Mouse (Mus musculus): Measurements from ENCODE around the gene D13Ertd608e. TPM values are rescaled to one million over a fixed set of nuclear protein-coding genes. Genes with fewer than 3 reads are reported as not detected.
"Not testable (repeated sequence)": the region's sequence is repeated elsewhere in the genome, so short reads cannot be mapped to it uniquely, and the experiment has no call there.

Gene D13Ertd608e
- not detected in 2 replicates for polyA plus RNA-seq (2014; fragmentation: Nextera tagmentation; extraction: Ambion mirVana)

DNA sequence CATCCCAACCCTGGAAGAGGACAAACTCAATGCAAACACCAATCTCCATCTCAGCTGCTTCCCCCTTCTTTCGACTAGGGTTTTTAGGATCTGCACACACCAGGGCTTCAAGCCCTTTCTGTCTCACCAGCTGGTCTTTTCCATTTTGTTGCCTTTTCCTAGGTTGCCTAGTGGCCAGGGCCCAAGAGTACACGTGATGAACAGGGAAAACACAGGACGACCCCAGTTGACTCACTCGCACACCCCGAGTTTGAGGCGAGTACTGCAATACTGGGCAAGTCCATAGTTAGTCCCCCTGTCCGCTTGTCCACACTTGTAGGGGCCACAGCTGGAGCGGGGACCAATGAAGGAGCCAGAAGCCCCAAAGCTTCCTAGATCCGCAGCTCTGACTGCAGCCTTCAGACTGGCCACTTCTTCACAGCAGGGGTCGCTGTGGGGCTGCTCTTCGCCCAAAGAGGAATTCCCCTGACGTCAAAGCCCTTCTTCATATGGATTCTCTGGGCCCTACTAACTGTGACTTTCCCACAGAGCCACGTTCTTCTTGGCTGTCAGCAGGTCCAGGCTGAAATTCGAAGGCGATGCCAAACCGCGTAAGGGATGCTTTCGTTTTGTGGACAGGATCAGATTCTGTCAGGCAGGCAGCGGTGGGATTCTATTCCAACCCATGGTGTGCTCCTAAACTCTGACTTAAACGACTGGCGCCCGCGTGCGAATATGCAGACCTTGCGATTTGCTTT is at the start of gene D13Ertd608e:
D13Ertd608e (plus strand) TSS at position 687 of the 737 bp plus-strand sequence.
- peak within 1 kb of the TSS; percentile 40 for H3K4me2 ChIP-seq (ENCODE audit: low read depth, low read length)
- peak within 1 kb of the TSS; percentile 18 for H3K4me3 ChIP-seq (ENCODE audit: low read depth, low read length)
- H3K27me3 ChIP-seq (replicated peaks; ENCODE audit: control insufficient read depth, insufficient read depth, low read length); H3K9me3 ChIP-seq (ENCODE audit: control insufficient read depth, low read length); H3K27ac ChIP-seq (replicated peaks; ENCODE audit: low read depth, low read length); H3K36me3 ChIP-seq (ENCODE audit: control insufficient read depth, insufficient read depth, low read length); H3K9ac ChIP-seq (ENCODE audit: low read depth, low read length); H3K4me1 ChIP-seq (ENCODE audit: control insufficient read depth, insufficient read depth, low read length): not testable (repeated sequence)
- WGBS: 19% methylated on average over 17 of the region's 25 CpGs
- peak; percentile 53; the same call in 1 of the 2 replicates for ATAC-seq (ENCODE audit: low read depth)
- DNase-seq (ENCODE audit: low spot score): peak; percentile 41

DNA sequence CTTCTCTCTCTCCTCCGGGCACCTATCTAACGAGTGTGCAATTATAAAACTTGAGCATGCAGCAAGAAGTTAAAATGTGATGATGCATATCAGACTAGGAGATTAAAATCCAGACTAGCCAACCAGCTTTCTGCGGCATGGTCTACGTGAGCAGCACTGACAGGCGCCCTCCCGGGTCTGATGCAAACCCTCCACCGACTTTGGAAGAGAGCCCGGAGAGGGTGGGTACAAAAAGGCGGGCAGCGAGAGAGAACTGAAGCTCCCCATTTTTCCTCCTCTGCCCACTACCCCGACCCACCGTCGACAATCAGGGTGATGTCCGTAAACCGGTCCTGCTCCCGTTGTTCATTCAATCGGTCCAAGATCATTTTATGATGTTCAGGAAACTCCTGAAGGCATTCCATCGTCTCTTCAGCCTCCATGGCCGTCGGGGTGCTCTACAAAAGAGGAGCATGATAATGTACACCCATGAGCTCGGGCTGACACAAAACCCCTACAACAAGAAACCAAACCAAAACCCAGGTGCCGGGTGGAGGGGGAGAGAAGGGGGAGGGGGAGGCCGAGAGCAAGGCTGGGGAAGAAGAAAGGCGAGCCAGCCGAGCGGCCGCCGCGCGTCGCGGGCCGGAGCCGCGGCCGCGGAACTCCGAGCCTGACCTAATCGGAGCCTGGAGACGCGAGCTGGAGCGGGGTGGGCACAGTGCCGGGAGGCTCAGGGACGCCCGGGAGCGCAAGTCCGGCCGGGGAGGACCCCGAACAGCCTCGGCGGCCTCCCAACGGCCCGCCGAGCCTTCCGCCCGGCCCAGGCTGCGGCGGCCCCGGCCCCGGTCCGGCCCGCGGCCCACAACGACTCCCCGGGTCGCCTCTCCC is 45.7 kb upstream of the D13Ertd608e start:
- H3K27me3 ChIP-seq (replicated peaks; ENCODE audit: control insufficient read depth, insufficient read depth, low read length): no peaks in the 10 kb centered on the region
- H3K4me2 ChIP-seq (ENCODE audit: low read depth, low read length): peak overlapping the region; percentile 67
- H3K27ac ChIP-seq (replicated peaks; ENCODE audit: low read depth, low read length): peak overlapping the region; percentile 95
- H3K4me1 ChIP-seq (ENCODE audit: control insufficient read depth, insufficient read depth, low read length): peaks cover 4% of the 10 kb centered on the region; the same call in 1 of the 2 replicates
- peak; percentile 86 for DNase-seq (ENCODE audit: low spot score)
- peak overlapping the region; percentile 98 for H3K9ac ChIP-seq (ENCODE audit: low read depth, low read length)
- H3K9me3 ChIP-seq (ENCODE audit: control insufficient read depth, low read length): no peaks in the 10 kb centered on the region
- 2% methylated on average over 25 of the region's 66 CpGs for WGBS
- H3K36me3 ChIP-seq (ENCODE audit: control insufficient read depth, insufficient read depth, low read length): peaks cover 31% of the 10 kb centered on the region
- H3K4me3 ChIP-seq (ENCODE audit: low read depth, low read length): peak overlapping the region; percentile 81
- ATAC-seq (ENCODE audit: low read depth): peak; percentile 64

DNA sequence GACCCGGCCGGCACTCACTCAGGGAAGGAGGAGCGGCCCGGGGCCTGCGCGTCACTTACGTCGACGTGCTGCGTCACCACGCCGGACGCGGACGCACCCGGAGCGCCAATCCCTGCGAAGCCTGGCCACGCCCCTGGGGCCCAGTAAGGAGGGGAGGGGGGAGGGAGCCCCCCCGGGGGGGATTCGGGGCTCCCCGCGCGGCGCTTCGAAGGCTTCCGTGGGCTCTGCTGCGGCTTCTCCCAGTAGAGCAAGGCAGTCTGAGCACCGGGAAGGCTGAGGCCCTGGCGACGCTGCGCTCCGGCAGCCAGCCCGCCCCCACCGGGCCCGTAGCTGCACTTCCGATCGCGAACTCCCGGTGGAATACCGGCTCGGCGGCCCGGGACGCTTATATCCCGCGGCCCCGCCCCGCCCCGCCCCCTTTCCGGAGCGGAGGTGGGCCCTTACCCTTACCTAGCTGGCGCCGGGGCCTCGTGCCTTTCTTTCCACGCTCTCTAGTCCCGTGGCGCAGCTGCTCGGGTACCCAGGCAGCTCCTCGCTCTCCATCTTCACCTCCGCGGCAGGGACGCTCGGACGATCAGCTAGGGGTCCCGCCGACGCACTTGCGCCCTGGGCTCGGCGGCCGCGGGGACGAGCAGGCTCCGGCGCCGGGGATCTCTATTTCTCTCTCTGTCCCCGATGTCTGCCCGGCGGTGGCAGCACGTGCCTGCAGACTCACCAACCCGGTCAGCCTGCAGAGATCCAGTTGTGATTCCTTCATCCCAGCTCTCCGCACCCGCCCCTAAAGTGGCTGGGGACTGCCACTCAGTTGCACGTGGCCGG is 44.8 kb upstream of the D13Ertd608e start, which contains the start of gene Zfp131:
Zfp131 (minus strand) TSS at position 129 of the 819 bp plus-strand sequence.
- Histone ChIP-seq H3K4me2 (ENCODE audit: low read depth, low read length) (peak within 1 kb of the TSS; percentile 89), H3K27me3 (replicated peaks; ENCODE audit: control insufficient read depth, insufficient read depth, low read length) (no peaks in the 10 kb centered on the region), H3K9me3 (ENCODE audit: control insufficient read depth, low read length) (no peaks in the 10 kb centered on the region), H3K9ac (ENCODE audit: low read depth, low read length) (peak within 1 kb of the TSS; percentile 98), H3K4me3 (ENCODE audit: low read depth, low read length) (peak within 1 kb of the TSS; percentile 81), H3K4me1 (ENCODE audit: control insufficient read depth, insufficient read depth, low read length) (peaks cover 4% of the 10 kb centered on the region; the same call in 1 of the 2 replicates), H3K27ac (replicated peaks; ENCODE audit: low read depth, low read length) (peak within 1 kb of the TSS; percentile 95), H3K36me3 (ENCODE audit: control insufficient read depth, insufficient read depth, low read length) (peaks cover 22% of the 10 kb centered on the region)
- peak; percentile 98 for DNase-seq (ENCODE audit: low spot score)
- WGBS: 1% methylated on average over 17 of the region's 86 CpGs
- ATAC-seq (ENCODE audit: low read depth): peak; percentile 97

DNA sequence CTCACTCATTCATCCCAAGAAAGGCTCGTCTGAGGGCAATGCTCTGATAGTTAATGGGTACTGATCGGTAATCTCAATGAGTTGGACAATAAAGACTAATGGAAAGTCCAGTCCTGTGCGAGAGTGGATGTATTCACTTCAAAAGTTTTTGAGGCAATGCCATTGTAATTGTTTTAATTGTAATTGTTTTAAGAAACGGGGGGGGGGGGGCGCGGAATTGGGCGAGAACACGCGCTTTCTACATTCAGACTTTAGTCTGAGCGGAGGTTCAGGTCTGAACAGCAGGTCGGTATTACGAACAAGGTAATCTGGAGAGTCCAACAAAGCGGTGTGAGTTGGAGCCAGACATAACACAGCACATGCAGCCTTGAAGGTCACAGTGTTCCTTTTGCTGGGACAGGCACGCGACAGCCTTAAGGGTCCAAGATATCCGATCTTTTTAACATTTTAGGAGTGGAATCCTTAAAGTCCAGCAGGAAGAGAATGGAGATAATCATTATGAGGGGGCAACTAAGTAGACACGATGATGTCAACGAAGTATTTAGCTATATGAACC is 44.1 kb upstream of the D13Ertd608e start:
- H3K4me1 ChIP-seq (ENCODE audit: control insufficient read depth, insufficient read depth, low read length): peaks cover 4% of the 10 kb centered on the region; the same call in 1 of the 2 replicates
- peak overlapping the region; percentile 98 for H3K9ac ChIP-seq (ENCODE audit: low read depth, low read length)
- no peak for DNase-seq (ENCODE audit: low spot score)
- peak overlapping the region; percentile 81 for H3K4me3 ChIP-seq (ENCODE audit: low read depth, low read length)
- ATAC-seq (ENCODE audit: low read depth): no peak
- no peaks in the 10 kb centered on the region for H3K27me3 ChIP-seq (replicated peaks; ENCODE audit: control insufficient read depth, insufficient read depth, low read length)
- peaks cover 17% of the 10 kb centered on the region for H3K36me3 ChIP-seq (ENCODE audit: control insufficient read depth, insufficient read depth, low read length)
- peak overlapping the region; percentile 89 for H3K4me2 ChIP-seq (ENCODE audit: low read depth, low read length)
- H3K9me3 ChIP-seq (ENCODE audit: control insufficient read depth, low read length): no peaks in the 10 kb centered on the region
- WGBS: 4% methylated on average over 18 of the region's 18 CpGs
- peak overlapping the region; percentile 95 for H3K27ac ChIP-seq (replicated peaks; ENCODE audit: low read depth, low read length)

DNA sequence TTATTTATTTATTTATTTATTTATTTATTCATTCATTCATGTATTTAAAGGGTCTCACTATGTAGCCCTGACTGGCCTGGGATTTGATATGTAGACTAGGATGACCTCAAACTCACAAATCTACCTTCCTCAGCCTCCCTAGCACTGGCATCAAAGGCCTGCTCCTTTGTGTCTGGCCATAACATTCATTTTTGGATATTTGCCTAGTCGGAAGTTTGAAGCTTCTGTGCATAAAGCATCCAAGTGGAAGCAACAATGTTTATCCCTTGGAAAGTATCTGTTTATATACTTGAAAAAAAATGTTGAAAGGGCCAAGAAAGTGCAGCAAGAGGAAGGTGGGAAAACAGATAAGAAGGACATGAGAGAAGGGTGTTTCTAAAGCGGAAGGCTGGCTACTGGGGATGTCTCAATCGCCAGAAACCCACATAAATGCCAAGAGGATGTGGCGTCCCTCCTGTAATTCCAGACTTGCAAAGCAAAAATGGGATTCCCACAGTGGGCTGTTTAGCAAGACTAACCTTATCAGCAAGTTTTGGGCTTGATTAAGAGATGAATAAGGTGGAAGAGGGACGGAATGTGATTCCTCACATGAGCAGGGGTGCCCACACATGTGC is 42.9 kb upstream of the D13Ertd608e start:
- H3K36me3 ChIP-seq (ENCODE audit: control insufficient read depth, insufficient read depth, low read length): peaks cover 7% of the 10 kb centered on the region
- ATAC-seq (ENCODE audit: low read depth) (no peak), DNase-seq (ENCODE audit: low spot score) (no peak)
- H3K4me1 ChIP-seq (ENCODE audit: control insufficient read depth, insufficient read depth, low read length): peaks cover 4% of the 10 kb centered on the region; the same call in 1 of the 2 replicates
- WGBS: 87% methylated on average over 5 of the region's 5 CpGs
- no peak overlapping the region for H3K27ac ChIP-seq (replicated peaks; ENCODE audit: low read depth, low read length)
- no peak overlapping the region for H3K4me2 ChIP-seq (ENCODE audit: low read depth, low read length)
- no peak overlapping the region for H3K9ac ChIP-seq (ENCODE audit: low read depth, low read length)
- H3K27me3 ChIP-seq (replicated peaks; ENCODE audit: control insufficient read depth, insufficient read depth, low read length): no peaks in the 10 kb centered on the region
- H3K4me3 ChIP-seq (ENCODE audit: low read depth, low read length): no peak overlapping the region
- no peaks in the 10 kb centered on the region for H3K9me3 ChIP-seq (ENCODE audit: control insufficient read depth, low read length)

DNA sequence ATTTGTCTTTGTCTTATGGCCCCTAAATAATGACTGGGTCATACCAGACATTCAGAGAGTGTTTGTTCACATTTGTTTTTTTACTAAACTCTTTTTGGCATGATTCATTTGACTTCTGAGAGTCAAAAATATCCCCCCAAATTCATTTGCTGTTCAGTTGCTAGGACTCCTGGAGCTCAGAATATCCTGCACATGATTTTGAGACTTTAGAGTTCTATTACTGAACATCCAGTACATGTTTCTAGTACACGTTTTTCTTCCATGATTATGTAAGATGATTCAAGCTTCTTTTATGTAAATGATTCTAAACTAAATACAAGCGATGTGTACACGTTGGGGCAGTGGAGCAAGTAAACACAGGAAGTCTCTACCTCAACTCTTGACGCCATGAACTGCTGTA is 38.1 kb upstream of the D13Ertd608e start:
- Histone ChIP-seq H3K9ac (ENCODE audit: low read depth, low read length) (no peak overlapping the region), H3K4me3 (ENCODE audit: low read depth, low read length) (no peak overlapping the region), H3K27me3 (replicated peaks; ENCODE audit: control insufficient read depth, insufficient read depth, low read length) (no peaks in the 10 kb centered on the region), H3K27ac (replicated peaks; ENCODE audit: low read depth, low read length) (no peak overlapping the region), H3K36me3 (ENCODE audit: control insufficient read depth, insufficient read depth, low read length) (no peaks in the 10 kb centered on the region), H3K4me2 (ENCODE audit: low read depth, low read length) (no peak overlapping the region), H3K9me3 (ENCODE audit: control insufficient read depth, low read length) (no peaks in the 10 kb centered on the region), H3K4me1 (ENCODE audit: control insufficient read depth, insufficient read depth, low read length) (no peaks in the 10 kb centered on the region)
- ATAC-seq (ENCODE audit: low read depth) (no peak), DNase-seq (ENCODE audit: low spot score) (no peak)
- WGBS: 67% methylated on average over 4 of the region's 4 CpGs

DNA sequence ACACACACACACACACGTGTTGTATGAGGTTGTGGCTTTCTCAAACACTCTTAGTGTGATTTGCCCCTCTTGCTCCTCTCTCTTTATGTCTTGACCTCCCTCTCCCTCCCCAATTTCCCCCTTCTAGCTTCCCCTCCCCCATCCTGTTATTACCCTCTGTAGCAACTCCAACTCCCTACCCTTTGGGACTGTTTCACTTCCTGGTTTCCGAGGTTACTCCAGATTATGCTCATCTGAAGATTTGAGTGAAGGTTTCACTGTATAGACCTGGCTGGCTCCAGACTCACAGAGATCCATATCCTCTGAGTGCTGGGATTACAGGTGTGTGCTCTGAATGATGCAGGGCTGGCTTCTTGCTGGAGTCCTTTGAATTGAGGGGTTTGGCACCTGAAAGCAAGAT is 26.9 kb upstream of the D13Ertd608e start:
- no peak for DNase-seq (ENCODE audit: low spot score)
- Histone ChIP-seq H3K9me3 (ENCODE audit: control insufficient read depth, low read length) (no peaks in the 10 kb centered on the region), H3K4me2 (ENCODE audit: low read depth, low read length) (no peak overlapping the region), H3K27me3 (replicated peaks; ENCODE audit: control insufficient read depth, insufficient read depth, low read length) (no peaks in the 10 kb centered on the region), H3K9ac (ENCODE audit: low read depth, low read length) (no peak overlapping the region), H3K4me3 (ENCODE audit: low read depth, low read length) (no peak overlapping the region), H3K4me1 (ENCODE audit: control insufficient read depth, insufficient read depth, low read length) (no peaks in the 10 kb centered on the region), H3K27ac (replicated peaks; ENCODE audit: low read depth, low read length) (no peak overlapping the region), H3K36me3 (ENCODE audit: control insufficient read depth, insufficient read depth, low read length) (no peaks in the 10 kb centered on the region)
- WGBS: 59% methylated on average over 2 of the region's 2 CpGs
- no peak for ATAC-seq (ENCODE audit: low read depth)
